Mouse (Mus musculus) stomach, embryonic 15.5 days (tissue): Measurements from ENCODE around the gene Iqgap2. TPM values are rescaled to one million over a fixed set of nuclear protein-coding genes. Genes with fewer than 3 reads are reported as not detected.

ENCODE experiments used
- ATAC-seq: fragments of 200-750 bp; cut with Nextera tagmentation; 2 replicates; pipeline ENCODE4 v1.8.0; 2017; ENCODE audit warnings: low read depth, moderate number of reproducible peaks, moderate TSS enrichment; ENCODE audit not compliant: insufficient read depth, low FRiP score
- H3K27ac ChIP-seq: fragments of 300-500 bp; sonication (generic); 2 replicates; pipeline ENCODE4 v1.5.1; 2015; ENCODE audit warnings: mild to moderate bottlenecking, inconsistent platforms
- H3K27me3 ChIP-seq: fragments of 300-500 bp; sonication (generic); replicated peaks from 2 replicates; pipeline ENCODE4 v1.6.1; 2015; ENCODE audit warnings: inconsistent platforms
- H3K36me3 ChIP-seq: fragments of 300-500 bp; sonication (generic); 2 replicates; pipeline ENCODE4 v1.6.1; 2015; ENCODE audit warnings: inconsistent platforms
- H3K4me1 ChIP-seq: fragments of 300-500 bp; sonication (generic); 2 replicates; pipeline ENCODE4 v1.6.1; 2015; ENCODE audit warnings: inconsistent platforms
- H3K4me2 ChIP-seq: fragments of 300-500 bp; sonication (generic); 2 replicates; pipeline ENCODE4 v1.6.1; 2015; ENCODE audit warnings: mild to moderate bottlenecking, inconsistent platforms
- H3K4me3 ChIP-seq: fragments of 300-500 bp; sonication (generic); replicated peaks from 2 replicates; pipeline ENCODE4 v1.5.1; 2015; ENCODE audit warnings: inconsistent platforms
- H3K9ac ChIP-seq: fragments of 300-500 bp; sonication (generic); 2 replicates; pipeline ENCODE4 v1.6.1; 2015; ENCODE audit warnings: inconsistent platforms
- H3K9me3 ChIP-seq: fragments of 300-500 bp; sonication (generic); 2 replicates; pipeline ENCODE4 v1.6.1; 2016; ENCODE audit warnings: inconsistent platforms
- WGBS: fragments of 180-500 bp; shearing (Covaris S2); methylation state at CpG from one replicate; pipeline ENCODE4 v1.1.7; 2015; 5-methylcytosine and 5-hydroxymethylcytosine counted together
- polyA plus RNA-seq: library from polyadenylated mRNA; unstranded; fragments of >200 nt; fragmentation: Nextera tagmentation; extraction: Ambion mirVana; gene quantifications from 2 replicates; pipeline ENCODE4 v1.2.1, GENCODE M21; 2015

The Iqgap2 gene
- polyA plus RNA-seq, 1 experiment from 2014 or later: 20.3 TPM

GRCm38 (mm10) chr13:95665644-95666356 is 225.9 kb downstream of the Iqgap2 start:
- 78% methylated on average over 13 of the region's 13 CpGs for WGBS
- peaks cover 20% of the 10 kb centered on the region for H3K36me3 ChIP-seq
- no peaks in the 10 kb centered on the region for H3K4me1 ChIP-seq
- no peak for ATAC-seq
- no peaks in the 10 kb centered on the region for H3K9me3 ChIP-seq
- H3K4me2 ChIP-seq: no peak overlapping the region
- H3K27me3 ChIP-seq: no peaks in the 10 kb centered on the region
- H3K27ac ChIP-seq: no peak overlapping the region
- H3K4me3 ChIP-seq: no peak overlapping the region
- no peak overlapping the region for H3K9ac ChIP-seq

GRCm38 (mm10) chr13:95663834-95664233 is 227.9 kb downstream of the Iqgap2 start:
- Histone ChIP-seq H3K36me3 (peaks cover 12% of the 10 kb centered on the region; the same call in 1 of the 2 replicates), H3K4me2 (no peak overlapping the region), H3K27me3 (no peaks in the 10 kb centered on the region), H3K9me3 (no peaks in the 10 kb centered on the region), H3K27ac (no peak overlapping the region), H3K4me3 (no peak overlapping the region), H3K9ac (no peak overlapping the region), H3K4me1 (no peaks in the 10 kb centered on the region)
- 93% methylated on average over 4 of the region's 4 CpGs for WGBS
- no peak for ATAC-seq

GRCm38 (mm10) chr13:95659432-95659831 is 232.3 kb downstream of the Iqgap2 start:
- no peaks in the 10 kb centered on the region for H3K27me3 ChIP-seq
- no peak for ATAC-seq
- WGBS: 76% methylated on average over 7 of the region's 7 CpGs

GRCm38 (mm10) chr13:95657171-95657570 is 234.6 kb downstream of the Iqgap2 start:
- H3K4me2 ChIP-seq: no peak overlapping the region
- H3K4me1 ChIP-seq: no peaks in the 10 kb centered on the region
- no peak for ATAC-seq
- no peak overlapping the region for H3K9ac ChIP-seq
- no peak overlapping the region for H3K4me3 ChIP-seq
- 53% methylated on average over 9 of the region's 9 CpGs for WGBS
- no peaks in the 10 kb centered on the region for H3K27me3 ChIP-seq
- 0 out of 2 replicates have a peak, but pooled peaks cover 4% of the 10 kb centered on the region for H3K36me3 ChIP-seq
- no peaks in the 10 kb centered on the region for H3K9me3 ChIP-seq
- H3K27ac ChIP-seq: no peak overlapping the region

More at GRCm38 (mm10) chr13:95659432-95659831, 232.3 kb downstream of the Iqgap2 start:
- Histone ChIP-seq H3K9me3 (no peaks in the 10 kb centered on the region), H3K27ac (peak overlapping the region; percentile 16; the same call in 1 of the 2 replicates), H3K4me2 (no peak overlapping the region), H3K4me3 (no peak overlapping the region), H3K9ac (no peak overlapping the region), H3K36me3 (0 out of 2 replicates have a peak, but pooled peaks cover 8% of the 10 kb centered on the region), H3K4me1 (no peaks in the 10 kb centered on the region)

- Histone ChIP-seq H3K4me3 (no peak overlapping the region), H3K27ac (peak overlapping the region; percentile 63), H3K4me1 (no peaks in the 10 kb centered on the region), H3K36me3 (no peaks in the 10 kb centered on the region), H3K9ac (no peak overlapping the region), H3K9me3 (no peaks in the 10 kb centered on the region), H3K27me3 (no peaks in the 10 kb centered on the region), H3K4me2 (no peak overlapping the region)
- 37% methylated on average over 9 of the region's 9 CpGs for WGBS
- ATAC-seq: peak; percentile 58; the same call in 1 of the 2 replicates
These were observed 236.4 kb downstream of the Iqgap2 start for GRCm38 (mm10) chr13:95655284-95655683.

GRCm38 (mm10) chr13:95653696-95654095 is 238.0 kb downstream of the Iqgap2 start:
- Histone ChIP-seq H3K4me1 (no peaks in the 10 kb centered on the region), H3K36me3 (no peaks in the 10 kb centered on the region), H3K9ac (no peak overlapping the region), H3K4me3 (no peak overlapping the region), H3K27ac (no peak overlapping the region), H3K9me3 (no peaks in the 10 kb centered on the region), H3K4me2 (no peak overlapping the region), H3K27me3 (no peaks in the 10 kb centered on the region)
- 77% methylated on average over 4 of the region's 4 CpGs for WGBS
- no peak for ATAC-seq

- H3K27me3 ChIP-seq: no peaks in the 10 kb centered on the region
These were observed 239.7 kb downstream of the Iqgap2 start for GRCm38 (mm10) chr13:95651870-95652668.

GRCm38 (mm10) chr13:95649941-95650340 is 241.8 kb downstream of the Iqgap2 start:
- H3K36me3 ChIP-seq: no peaks in the 10 kb centered on the region
- H3K4me1 ChIP-seq: no peaks in the 10 kb centered on the region
- no peak overlapping the region for H3K27ac ChIP-seq
- no peaks in the 10 kb centered on the region for H3K9me3 ChIP-seq
- no peak for ATAC-seq
- no peak overlapping the region for H3K9ac ChIP-seq
- no peak overlapping the region for H3K4me2 ChIP-seq
- H3K4me3 ChIP-seq: no peak overlapping the region
- WGBS: 85% methylated on average over 3 of the region's 3 CpGs
- no peaks in the 10 kb centered on the region for H3K27me3 ChIP-seq

More at GRCm38 (mm10) chr13:95651870-95652668, 239.7 kb downstream of the Iqgap2 start:
- no peak overlapping the region for H3K4me3 ChIP-seq
- no peaks in the 10 kb centered on the region for H3K4me1 ChIP-seq
- WGBS: 78% methylated on average over 7 of the region's 7 CpGs
- H3K9ac ChIP-seq: no peak overlapping the region
- no peaks in the 10 kb centered on the region for H3K36me3 ChIP-seq
- no peak overlapping the region for H3K4me2 ChIP-seq
- H3K27ac ChIP-seq: no peak overlapping the region
- no peak for ATAC-seq
- H3K9me3 ChIP-seq: no peaks in the 10 kb centered on the region

- H3K4me2 ChIP-seq: no peak overlapping the region
- no peak overlapping the region for H3K9ac ChIP-seq
- no peaks in the 10 kb centered on the region for H3K9me3 ChIP-seq
- ATAC-seq: no peak
- no peaks in the 10 kb centered on the region for H3K36me3 ChIP-seq
- no peaks in the 10 kb centered on the region for H3K27me3 ChIP-seq
- WGBS: 62% methylated on average over 4 of the region's 4 CpGs
- no peak overlapping the region for H3K4me3 ChIP-seq
- H3K4me1 ChIP-seq: no peaks in the 10 kb centered on the region
- H3K27ac ChIP-seq: no peak overlapping the region
These were observed 244.5 kb downstream of the Iqgap2 start for GRCm38 (mm10) chr13:95647248-95647647.

- Histone ChIP-seq H3K27me3 (no peaks in the 10 kb centered on the region), H3K4me1 (0 out of 2 replicates have a peak, but pooled peaks cover 3% of the 10 kb centered on the region), H3K4me2 (no peak overlapping the region), H3K4me3 (no peak overlapping the region), H3K9ac (no peak overlapping the region), H3K9me3 (no peaks in the 10 kb centered on the region), H3K36me3 (no peaks in the 10 kb centered on the region), H3K27ac (no peak overlapping the region)
- 52% methylated on average over 9 of the region's 9 CpGs for WGBS
- ATAC-seq: no peak
These were observed 245.0 kb downstream of the Iqgap2 start for GRCm38 (mm10) chr13:95646687-95647111.

- no peaks in the 10 kb centered on the region for H3K36me3 ChIP-seq
- no peak overlapping the region for H3K4me3 ChIP-seq
- 52% methylated on average over 7 of the region's 7 CpGs for WGBS
- no peaks in the 10 kb centered on the region for H3K27me3 ChIP-seq
- no peak overlapping the region for H3K4me2 ChIP-seq
- ATAC-seq: no peak
- H3K9me3 ChIP-seq: no peaks in the 10 kb centered on the region
- no peak overlapping the region for H3K27ac ChIP-seq
- 0 out of 2 replicates have a peak, but pooled peaks cover 18% of the 10 kb centered on the region for H3K4me1 ChIP-seq
- no peak overlapping the region for H3K9ac ChIP-seq
These were observed 248.0 kb downstream of the Iqgap2 start for GRCm38 (mm10) chr13:95643740-95644139.
